ENCODE assay signal across 10 mouse cellular contexts in genomic region chr11:94997596-94997995, GRCm38 (mm10). TPM values are rescaled to one million over a fixed set of nuclear protein-coding genes. Genes with fewer than 3 reads are reported as not detected.
A peak's percentile ranks its signal among the peaks of the same experiment; 100 is the strongest.
DNase-seq lines count a peak whose midpoint lies in the region; ATAC-seq lines count a peak whose summit lies in the region.
"Had no signal": no experiment of that assay in that cellular context is flagged by ENCODE, and none has a peak within 500 bp of the region (broad histone marks: within the 10 kb centered on the region; RNA-seq: fewer than 3 reads in every experiment).

No protein-coding gene starts in this region.

- H3K27me3 ChIP-seq in megakaryocyte, embryonic 14.5 days (replicated peaks), result no peaks in the 10 kb centered on the region
- no peaks in the 10 kb centered on the region for H3K27me3 ChIP-seq in intestine, embryonic 16.5 days (replicated peaks; ENCODE audit: control insufficient read depth, insufficient read depth, low read length)
- H3K27me3 ChIP-seq: limb, embryonic 13.5 days had no signal

- H3K4me3 ChIP-seq in megakaryocyte, embryonic 14.5 days (replicated peaks), result peak overlapping the region; percentile 60
- no peak overlapping the region for H3K4me3 ChIP-seq in intestine, embryonic 16.5 days (ENCODE audit: low read length)
- H3K4me3 ChIP-seq: limb, embryonic 13.5 days had no signal

- H3K4me2 ChIP-seq in intestine, embryonic 16.5 days (ENCODE audit: low read depth, low read length), result no peak overlapping the region
- H3K4me2 ChIP-seq: limb, embryonic 13.5 days had no signal

- DNase-seq in adrenal gland, adult 8-10 months, result peak; percentile 11
- no peak for DNase-seq in adrenal gland, postnatal 14 days
- DNase-seq in spleen, postnatal 36 days (ENCODE audit: low spot score in 2 of 2), result peak; percentile 57 to 64
- no peak for DNase-seq in urinary bladder, adult 18-20 months (ENCODE audit: low spot score in 2 of 2)
- DNase-seq in right cerebral cortex, postnatal 36 days (ENCODE audit: low spot score in 2 of 2), result no peak

- WGBS in intestine, embryonic 16.5 days, result 45% methylated on average over 5 of the region's 5 CpGs

- peak overlapping the region; percentile 1; the same call in 1 of the 2 replicates for H3K9ac ChIP-seq in intestine, embryonic 16.5 days (ENCODE audit: low read depth, low read length)

- no peak overlapping the region for H3K27ac ChIP-seq in intestine, embryonic 16.5 days (ENCODE audit: low read length)
- H3K27ac ChIP-seq: limb, embryonic 13.5 days had no signal

- peaks cover 99% of the 10 kb centered on the region for H3K36me3 ChIP-seq in megakaryocyte, embryonic 14.5 days (replicated peaks; ENCODE audit: low read length)
- peaks cover 12% of the 10 kb centered on the region; the same call in 1 of the 2 replicates for H3K36me3 ChIP-seq in intestine, embryonic 16.5 days (ENCODE audit: control insufficient read depth, insufficient read depth, low read length)

- peaks cover 97% of the 10 kb centered on the region for H3K4me1 ChIP-seq in megakaryocyte, embryonic 14.5 days
- H3K4me1 ChIP-seq in intestine, embryonic 16.5 days (ENCODE audit: control insufficient read depth, insufficient read depth, low read length), result peaks cover 57% of the 10 kb centered on the region

- no peak for ATAC-seq in megakaryocyte, adult 5-6 weeks (ENCODE audit: poor library complexity, severe bottlenecking)
- ATAC-seq in intestine, embryonic 16.5 days, result peak; percentile 81

- no peaks in the 10 kb centered on the region for H3K9me3 ChIP-seq in megakaryocyte, embryonic 14.5 days
- H3K9me3 ChIP-seq in intestine, embryonic 16.5 days (ENCODE audit: control insufficient read depth, low read length), result no peaks in the 10 kb centered on the region
- H3K9me3 ChIP-seq: limb, embryonic 13.5 days had no signal

RNA-seq across cellular contexts. Expression of gene Ppp1r9b, which starts 6.8 kb away (rescaled TPM):
- 100 to 1,000 TPM; 116 to 149 (median 131) TPM for total RNA-seq in adrenal gland, adult 8-10 months (2022)
- total RNA-seq in adrenal gland, postnatal 14 days (2021), result 101 and 109 TPM in 2 replicates
- polyA plus RNA-seq in megakaryocyte, embryonic 14.5 days (2012; ENCODE audit: insufficient read depth, low replicate concordance), result 211 and 280 TPM in 2 replicates
- total RNA-seq in megakaryocyte, adult 5-6 weeks (2015), result 73.7 and 76.7 TPM in 2 replicates
- 155 and 158 TPM in 2 replicates for total RNA-seq in megakaryocyte, adult 5-6 weeks (2017)
- 5.2 and 5.6 TPM in 2 replicates for polyA plus RNA-seq in intestine, embryonic 16.5 days (2015; fragmentation: Nextera tagmentation; extraction: Ambion mirVana)

RNA-seq across cellular contexts. Expression of gene Samd14, which starts 12.1 kb away (rescaled TPM):
- total RNA-seq in adrenal gland, adult 8-10 months (2022), result 1 to 10 TPM; 3.9 to 9.1 (median 5.6) TPM
- 5.4 and 7.3 TPM in 2 replicates for total RNA-seq in adrenal gland, postnatal 14 days (2021)
- 775 and 2,394 TPM in 2 replicates for polyA plus RNA-seq in megakaryocyte, embryonic 14.5 days (2012; ENCODE audit: insufficient read depth, low replicate concordance)
- total RNA-seq in megakaryocyte, adult 5-6 weeks (2015), result 0.74 and 1.0 TPM in 2 replicates
- total RNA-seq in megakaryocyte, adult 5-6 weeks (2017), result 0.18 and 0.69 TPM in 2 replicates
- 13.2 and 13.6 TPM in 2 replicates for polyA plus RNA-seq in intestine, embryonic 16.5 days (2015; fragmentation: Nextera tagmentation; extraction: Ambion mirVana)

RNA-seq across cellular contexts. Expression of gene Sgca, which starts 21.5 kb away (rescaled TPM):
- not detected for total RNA-seq in adrenal gland, adult 8-10 months (2022)
- 0.26 TPM in 1 of 2 replicates, not detected in the other for total RNA-seq in adrenal gland, postnatal 14 days (2021)
- 0.51 TPM in 1 of 2 replicates, not detected in the other for polyA plus RNA-seq in megakaryocyte, embryonic 14.5 days (2012; ENCODE audit: insufficient read depth, low replicate concordance)
- not detected in 2 replicates for total RNA-seq in megakaryocyte, adult 5-6 weeks (2015)
- total RNA-seq in megakaryocyte, adult 5-6 weeks (2017), result not detected in 2 replicates
- 0.26 and 0.36 TPM in 2 replicates for polyA plus RNA-seq in intestine, embryonic 16.5 days (2015; fragmentation: Nextera tagmentation; extraction: Ambion mirVana)

RNA-seq across cellular contexts. Expression of gene Hils1, which starts 30.2 kb away (rescaled TPM):
- not detected for total RNA-seq in adrenal gland, adult 8-10 months (2022)
- not detected in 2 replicates for total RNA-seq in adrenal gland, postnatal 14 days (2021)
- polyA plus RNA-seq in megakaryocyte, embryonic 14.5 days (2012; ENCODE audit: insufficient read depth, low replicate concordance), result not detected in 2 replicates
- not detected in 2 replicates for total RNA-seq in megakaryocyte, adult 5-6 weeks (2015)
- not detected in 2 replicates for total RNA-seq in megakaryocyte, adult 5-6 weeks (2017)
- not detected in 2 replicates for polyA plus RNA-seq in intestine, embryonic 16.5 days (2015; fragmentation: Nextera tagmentation; extraction: Ambion mirVana)
- polyA plus RNA-seq: embryonic facial prominence, embryonic 11.5 days; limb, embryonic 13.5 days had no signal

RNA-seq across cellular contexts. Expression of gene Pdk2, which starts 43.6 kb away (rescaled TPM):
- 10 to 100 TPM; 60.9 to 90.5 (median 76.0) TPM for total RNA-seq in adrenal gland, adult 8-10 months (2022)
- total RNA-seq in adrenal gland, postnatal 14 days (2021), result 147 and 156 TPM in 2 replicates
- polyA plus RNA-seq in megakaryocyte, embryonic 14.5 days (2012; ENCODE audit: insufficient read depth, low replicate concordance), result 35.1 and 38.6 TPM in 2 replicates
- 4.5 and 6.3 TPM in 2 replicates for total RNA-seq in megakaryocyte, adult 5-6 weeks (2015)
- 0.73 and 1.7 TPM in 2 replicates for total RNA-seq in megakaryocyte, adult 5-6 weeks (2017)
- 42.2 and 48.2 TPM in 2 replicates for polyA plus RNA-seq in intestine, embryonic 16.5 days (2015; fragmentation: Nextera tagmentation; extraction: Ambion mirVana)

Comparison
In these comparisons a context has a peak if more than half of its experiments do, and no peak if none do; other contexts are left out.
1. DNase-seq: peak in adrenal gland, adult 8-10 months (single experiment) and spleen, postnatal 36 days (2 of 2); none in adrenal gland, postnatal 14 days (single experiment), urinary bladder, adult 18-20 months (0 of 2) and right cerebral cortex, postnatal 36 days (0 of 2).